Mouse (Mus musculus) spleen, adult 2 months (tissue): Measurements from ENCODE around the gene Olfr902. TPM values are rescaled to one million over a fixed set of nuclear protein-coding genes. Genes with fewer than 3 reads are reported as not detected.
"Not testable (repeated sequence)": the region's sequence is repeated elsewhere in the genome, so short reads cannot be mapped to it uniquely, and the experiment has no call there.

Source experiments
- DNase-seq, 2 experiments: peaks; one replicate each; pipeline versions ENCODE4 v3.0.0 to v3.0.0-alpha.2; 2012 to 2021; ENCODE audit warnings: low spot score in 2 of 2, low read depth in 1 of 2
- H3K27ac ChIP-seq: fragments of 200-500 bp; 2 replicates; pipeline ENCODE4 v1.5.1; 2012; ENCODE audit warnings: low read length, inconsistent platforms; ENCODE audit not compliant: insufficient read depth
- H3K27me3 ChIP-seq: fragments of 200-500 bp; 2 replicates; pipeline ENCODE4 v1.6.1; 2012; ENCODE audit warnings: mild to moderate bottlenecking, moderate library complexity, low read length, inconsistent platforms; ENCODE audit not compliant: control insufficient read depth, insufficient read depth
- H3K36me3 ChIP-seq: fragments of 200-500 bp; 2 replicates; pipeline ENCODE4 v1.6.1; 2012; ENCODE audit warnings: mild to moderate bottlenecking, low read length, inconsistent platforms; ENCODE audit not compliant: control insufficient read depth, insufficient read depth
- H3K4me1 ChIP-seq: fragments of 200-500 bp; 2 replicates; pipeline ENCODE4 v1.6.1; 2011; ENCODE audit warnings: inconsistent platforms; ENCODE audit not compliant: control insufficient read depth, insufficient read depth, insufficient read length
- H3K4me3 ChIP-seq: fragments of 200-500 bp; 2 replicates; pipeline ENCODE4 v1.5.1; 2011; ENCODE audit warnings: mild to moderate bottlenecking, inconsistent platforms; ENCODE audit not compliant: insufficient read depth, insufficient read length; ENCODE audit errors: extremely low read depth
- CTCF ChIP-seq: fragments of 200-500 bp; IDR thresholded peaks from 2 replicates; pipeline ENCODE4 v1.5.1; 2011; ENCODE audit warnings: mild to moderate bottlenecking, inconsistent platforms; ENCODE audit not compliant: insufficient read depth, insufficient read length, insufficient replicate concordance; ENCODE audit errors: extremely low read depth
- POLR2A ChIP-seq: fragments of 200-500 bp; IDR thresholded peaks from 2 replicates; pipeline ENCODE4 v1.6.1; 2011; ENCODE audit warnings: low read depth, low read length, inconsistent platforms
- WGBS: fragments of 180-500 bp; shearing (Covaris S2); methylation state at CpG from one replicate; pipeline ENCODE4 v1.1.7; 2018; 5-methylcytosine and 5-hydroxymethylcytosine counted together
- polyA plus RNA-seq: library from polyadenylated mRNA; depleted of rRNA; stranded (reverse); fragments of >200 nt; gene quantifications from 2 replicates; pipeline ENCODE4 v1.2.3, GENCODE M21; 2012; rRNA removed

Olfr902 gene
- polyA plus RNA-seq: not detected in 2 replicates

DNA sequence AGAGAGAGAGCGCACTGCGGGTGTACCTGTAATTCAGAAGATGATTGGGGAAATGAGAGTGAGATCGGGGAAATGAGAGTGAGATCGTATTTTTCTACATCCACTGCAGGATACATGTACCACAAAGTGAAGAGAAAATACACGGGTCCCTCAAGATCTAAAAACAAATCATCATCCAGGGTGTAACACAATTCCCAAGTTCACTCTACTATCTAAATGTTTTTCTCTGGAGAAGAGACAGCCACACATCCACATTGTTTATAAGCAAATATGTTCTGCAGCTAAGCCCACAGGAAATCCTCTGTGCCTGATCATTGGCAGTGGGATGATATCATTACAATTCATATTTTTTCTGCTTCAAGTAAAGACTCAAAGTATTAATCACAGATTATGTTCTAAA lies at the start of gene Olfr902:
Gene Olfr902, plus strand, starts transcription at position 301 of the 400 bp plus-strand sequence.
- no peak for DNase-seq
- no peak within 1 kb of the TSS for H3K4me3 ChIP-seq
- H3K27me3 ChIP-seq: no peaks in the 10 kb centered on the region
- no peaks in the 10 kb centered on the region for H3K36me3 ChIP-seq
- WGBS: 84% methylated on average over 5 of the region's 5 CpGs
- H3K4me1 ChIP-seq: no peaks in the 10 kb centered on the region
- H3K27ac ChIP-seq: no peak within 1 kb of the TSS
- TF ChIP-seq POLR2A (no peak), CTCF (no peak)

- Histone ChIP-seq H3K36me3 (no peaks in the 10 kb centered on the region), H3K4me3 (no peak within 1 kb of the TSS), H3K4me1 (no peaks in the 10 kb centered on the region), H3K27ac (no peak within 1 kb of the TSS), H3K27me3 (no peaks in the 10 kb centered on the region)
- no peak for DNase-seq
- WGBS: 83% methylated on average over 1 of the region's 1 CpGs
- TF ChIP-seq CTCF (no peak), POLR2A (no peak)
Measured at GRCm38 (mm10) chr9:38401398-38401797, 46.1 kb upstream of the Olfr902 start, which contains the start of gene Olfr147. Olfr147 (plus strand) TSS chr9:38401698.

DNA sequence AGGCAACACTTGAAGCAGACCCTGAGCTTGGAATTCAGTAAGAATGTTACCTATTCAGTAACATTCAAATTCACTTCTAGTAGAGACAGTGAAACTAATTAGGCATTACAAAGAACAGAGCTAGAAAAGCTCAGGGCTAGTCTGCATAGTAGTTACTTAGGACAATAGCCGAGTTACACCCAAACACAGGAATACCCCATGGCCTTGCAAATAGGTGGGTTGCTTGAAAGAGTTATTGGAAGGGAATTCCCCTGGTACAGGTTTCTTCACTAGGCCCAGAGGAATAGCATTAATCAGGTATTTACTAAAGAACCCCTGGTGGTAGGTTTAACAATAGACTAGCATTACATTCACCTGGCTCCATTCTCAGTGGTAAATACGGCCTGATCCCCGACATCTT lies 40.0 kb upstream of the Olfr902 start:
- WGBS: 88% methylated on average over 3 of the region's 3 CpGs
- H3K4me1 ChIP-seq, DNase-seq, H3K4me3 ChIP-seq, H3K27ac ChIP-seq, H3K36me3 ChIP-seq, H3K27me3 ChIP-seq: not testable (repeated sequence)

DNA sequence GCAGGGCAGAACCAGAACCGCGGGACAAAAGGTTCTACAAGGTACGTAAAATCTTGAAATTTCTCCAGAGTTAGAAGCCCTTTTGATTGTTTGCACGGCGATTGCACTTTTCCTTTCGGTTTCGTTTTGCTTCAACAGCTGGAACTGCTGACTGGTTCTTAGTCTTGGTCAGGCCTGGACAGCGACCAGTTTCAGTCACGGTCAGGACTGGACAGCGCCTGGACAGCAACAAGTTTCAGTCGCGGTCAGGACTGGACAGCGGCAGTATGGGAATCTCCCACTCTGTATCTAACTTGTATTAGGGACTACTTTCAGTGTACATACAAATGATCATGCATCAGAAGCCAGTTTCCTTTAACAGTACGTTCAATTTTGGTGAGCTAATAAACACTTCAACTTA lies 34.0 kb upstream of the Olfr902 start:
- not testable (repeated sequence) for H3K27me3 ChIP-seq, H3K27ac ChIP-seq, H3K4me1 ChIP-seq, H3K36me3 ChIP-seq, H3K4me3 ChIP-seq, DNase-seq
- 93% methylated on average over 14 of the region's 14 CpGs for WGBS

- Histone ChIP-seq H3K4me1 (no peaks in the 10 kb centered on the region), H3K4me3 (no peak overlapping the region), H3K27me3 (no peaks in the 10 kb centered on the region), H3K27ac (no peak overlapping the region), H3K36me3 (no peaks in the 10 kb centered on the region)
- DNase-seq: no peak
- TF ChIP-seq CTCF (no peak), POLR2A (no peak)
Measured at GRCm38 (mm10) chr9:38423801-38424200, 23.7 kb upstream of the Olfr902 start.

GRCm38 (mm10) chr9:38427026-38427425 lies 20.4 kb upstream of the Olfr902 start:
- no peak for DNase-seq
- H3K36me3 ChIP-seq: no peaks in the 10 kb centered on the region
- H3K27ac ChIP-seq: no peak overlapping the region
- no peaks in the 10 kb centered on the region for H3K4me1 ChIP-seq
- 45% methylated on average over 1 of the region's 1 CpGs for WGBS
- no peak overlapping the region for H3K4me3 ChIP-seq
- TF ChIP-seq POLR2A (no peak), CTCF (no peak)
- no peaks in the 10 kb centered on the region for H3K27me3 ChIP-seq

- no peaks in the 10 kb centered on the region for H3K27me3 ChIP-seq
- 84% methylated on average over 1 of the region's 1 CpGs for WGBS
- no peak within 1 kb of the TSS for H3K27ac ChIP-seq
- no peaks in the 10 kb centered on the region for H3K4me1 ChIP-seq
- no peaks in the 10 kb centered on the region for H3K36me3 ChIP-seq
- TF ChIP-seq POLR2A (no peak), CTCF (no peak)
- DNase-seq: no peak
- H3K4me3 ChIP-seq: no peak within 1 kb of the TSS
Measured at GRCm38 (mm10) chr9:38429155-38429554, 18.3 kb upstream of the Olfr902 start, which contains the start of gene Olfr901. Olfr901 (plus strand) TSS chr9:38429455.

DNA sequence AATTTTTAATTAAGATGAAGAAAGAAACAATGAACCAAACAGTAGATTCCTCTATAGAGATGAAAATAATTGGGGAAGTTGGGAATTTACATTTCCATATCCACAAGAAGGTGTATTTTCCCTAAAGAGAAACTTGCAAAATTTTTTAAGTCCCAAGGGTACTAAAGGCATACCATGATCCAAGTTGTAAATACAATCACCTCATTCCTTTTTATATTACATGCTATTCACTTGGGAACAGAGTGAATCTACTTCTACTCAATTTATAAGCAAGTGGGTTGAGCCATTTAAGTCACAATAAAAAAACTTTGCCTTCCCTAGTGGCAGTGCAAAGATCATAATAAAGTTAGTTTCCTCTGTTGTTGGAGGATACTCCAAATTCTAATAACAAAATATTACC lies 15.4 kb downstream of the Olfr902 start, which contains the start of gene Olfr904:
Gene Olfr904, plus strand, starts transcription at position 301 of the 400 bp plus-strand sequence.
- no peak within 1 kb of the TSS for H3K4me3 ChIP-seq
- no peak within 1 kb of the TSS for H3K27ac ChIP-seq
- H3K4me1 ChIP-seq: no peaks in the 10 kb centered on the region
- TF ChIP-seq POLR2A: no peak
- TF ChIP-seq CTCF: no peak
- H3K27me3 ChIP-seq: no peaks in the 10 kb centered on the region
- H3K36me3 ChIP-seq: no peaks in the 10 kb centered on the region
- DNase-seq: no peak
